Mouse (Mus musculus): ENCODE results near the gene Heatr3. TPM values are rescaled to one million over a fixed set of nuclear protein-coding genes. Genes with fewer than 3 reads are reported as not detected.

The Heatr3 gene
- polyA plus RNA-seq, 2 experiments = 48.7 to 55.0 TPM

DNA sequence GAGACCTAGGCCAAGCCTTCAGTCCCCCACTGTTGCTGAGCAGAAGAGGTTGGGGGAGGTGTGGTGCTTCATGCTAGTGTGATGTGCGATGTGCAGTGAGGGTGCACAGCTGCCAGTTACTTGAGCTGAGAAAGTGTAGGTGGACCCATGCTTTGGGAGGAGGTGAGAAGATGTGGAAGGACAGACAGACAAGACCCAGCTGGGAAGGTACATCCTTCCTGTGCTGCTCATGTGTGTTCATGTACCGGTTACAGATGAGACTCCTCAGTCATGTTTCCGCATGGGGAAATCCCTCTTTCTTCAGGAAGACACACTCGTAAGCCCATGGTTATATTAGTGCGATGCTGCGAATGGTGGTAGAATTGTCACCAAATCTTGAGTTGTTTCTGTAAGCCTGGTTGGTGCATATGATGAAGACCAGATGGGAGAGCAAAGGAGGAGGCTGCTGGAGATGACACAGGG lies 13.3 kb downstream of the Heatr3 start:
- 96% methylated on average over 6 of the region's 6 CpGs for WGBS
- TF ChIP-seq POLR2A (IDR thresholded peaks at IDR 0.05; ENCODE audit: borderline replicate concordance, extremely low read depth, insufficient read depth, insufficient read length) = no peak
- Histone ChIP-seq H3K4me2 (replicated peaks; ENCODE audit: low read depth, low read length, severe bottlenecking) (no peak overlapping the region), H3K4me1 (ENCODE audit: control insufficient read depth, insufficient read depth, low read length) (no peaks in the 10 kb centered on the region), H3K9me3 (ENCODE audit: control insufficient read depth, low read length) (no peaks in the 10 kb centered on the region), H3K4me3 (replicated peaks; ENCODE audit: low read length) (no peak overlapping the region), H3K27ac (replicated peaks; ENCODE audit: low read depth, low read length) (no peak overlapping the region), H3K27me3 (ENCODE audit: control insufficient read depth, insufficient read depth, low read length) (no peaks in the 10 kb centered on the region), H3K9ac (ENCODE audit: low read depth, low read length, severe bottlenecking) (no peak overlapping the region), H3K36me3 (ENCODE audit: control insufficient read depth, insufficient read depth, low read length) (peaks cover 74% of the 10 kb centered on the region)
- DNase-seq (ENCODE audit: low spot score) (no peak), ATAC-seq (ENCODE audit: low FRiP score, low read depth) (no peak)

DNA sequence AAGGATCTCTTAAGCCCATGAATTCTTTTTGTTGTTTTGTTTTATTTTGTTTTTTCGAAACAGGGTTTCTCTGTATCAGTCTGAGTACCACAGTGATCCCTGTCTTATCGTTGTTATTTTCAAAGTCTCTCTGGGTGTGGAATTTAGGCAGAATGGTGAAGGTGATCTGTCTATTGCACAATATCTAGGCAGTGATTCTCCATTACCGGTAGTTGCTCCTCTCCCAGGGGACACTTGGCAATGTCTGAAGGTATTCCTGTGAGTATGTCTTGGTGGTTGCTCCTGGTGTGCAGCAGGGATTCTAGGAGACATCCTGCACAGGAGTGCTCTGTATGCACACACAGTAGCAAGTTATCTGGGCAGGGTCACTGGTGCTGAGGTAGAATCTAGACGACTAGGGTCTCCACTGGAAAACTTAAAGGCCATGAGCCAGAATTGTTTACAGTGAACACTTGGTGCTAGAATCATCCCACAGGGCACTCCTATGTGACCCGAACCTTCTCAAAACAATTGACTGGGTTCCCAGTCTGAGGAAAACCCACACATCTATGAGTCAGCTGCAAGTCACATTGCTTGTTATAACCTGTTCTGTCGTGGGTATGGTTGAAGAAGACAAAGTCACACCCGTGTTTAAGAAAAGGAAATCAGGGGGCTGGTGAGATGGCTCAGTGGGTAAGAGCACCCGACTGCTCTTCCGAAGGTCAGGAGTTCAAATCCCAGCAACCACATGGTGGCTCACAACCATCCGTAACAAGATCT lies 22.8 kb downstream of the Heatr3 start:
- no peak overlapping the region for H3K4me3 ChIP-seq (replicated peaks; ENCODE audit: low read length)
- no peak for TF ChIP-seq POLR2A (IDR thresholded peaks at IDR 0.05; ENCODE audit: borderline replicate concordance, extremely low read depth, insufficient read depth, insufficient read length)
- WGBS = 91% methylated on average over 9 of the region's 10 CpGs
- no peaks in the 10 kb centered on the region for H3K4me1 ChIP-seq (ENCODE audit: control insufficient read depth, insufficient read depth, low read length)
- no peaks in the 10 kb centered on the region for H3K27me3 ChIP-seq (ENCODE audit: control insufficient read depth, insufficient read depth, low read length)
- H3K27ac ChIP-seq (replicated peaks; ENCODE audit: low read depth, low read length) = no peak overlapping the region
- H3K4me2 ChIP-seq (replicated peaks; ENCODE audit: low read depth, low read length, severe bottlenecking) = no peak overlapping the region
- H3K9ac ChIP-seq (ENCODE audit: low read depth, low read length, severe bottlenecking) = no peak overlapping the region
- no peaks in the 10 kb centered on the region for H3K9me3 ChIP-seq (ENCODE audit: control insufficient read depth, low read length)
- DNase-seq (ENCODE audit: low spot score) (no peak), ATAC-seq (ENCODE audit: low FRiP score, low read depth) (no peak)
- H3K36me3 ChIP-seq (ENCODE audit: control insufficient read depth, insufficient read depth, low read length) = peaks cover 81% of the 10 kb centered on the region

- H3K36me3 ChIP-seq (ENCODE audit: control insufficient read depth, insufficient read depth, low read length) = peaks cover 85% of the 10 kb centered on the region
- TF ChIP-seq POLR2A (IDR thresholded peaks at IDR 0.05; ENCODE audit: borderline replicate concordance, extremely low read depth, insufficient read depth, insufficient read length) = no peak
- H3K9me3 ChIP-seq (ENCODE audit: control insufficient read depth, low read length) = no peaks in the 10 kb centered on the region
- DNase-seq (ENCODE audit: low spot score) (peak; percentile 55), ATAC-seq (ENCODE audit: low FRiP score, low read depth) (no peak)
- H3K4me2 ChIP-seq (replicated peaks; ENCODE audit: low read depth, low read length, severe bottlenecking) = no peak overlapping the region
- no peak overlapping the region for H3K4me3 ChIP-seq (replicated peaks; ENCODE audit: low read length)
- H3K4me1 ChIP-seq (ENCODE audit: control insufficient read depth, insufficient read depth, low read length) = no peaks in the 10 kb centered on the region
- WGBS = 75% methylated on average over 5 of the region's 5 CpGs
- H3K27me3 ChIP-seq (ENCODE audit: control insufficient read depth, insufficient read depth, low read length) = no peaks in the 10 kb centered on the region
- H3K9ac ChIP-seq (ENCODE audit: low read depth, low read length, severe bottlenecking) = no peak overlapping the region
- no peak overlapping the region for H3K27ac ChIP-seq (replicated peaks; ENCODE audit: low read depth, low read length)
These were observed 23.8 kb downstream of the Heatr3 start for GRCm38 (mm10) chr8:88161439-88161838.

- Histone ChIP-seq H3K4me2 (replicated peaks; ENCODE audit: low read depth, low read length, severe bottlenecking) (no peak overlapping the region), H3K4me3 (replicated peaks; ENCODE audit: low read length) (no peak overlapping the region), H3K36me3 (ENCODE audit: control insufficient read depth, insufficient read depth, low read length) (peaks cover 21% of the 10 kb centered on the region), H3K9me3 (ENCODE audit: control insufficient read depth, low read length) (no peaks in the 10 kb centered on the region), H3K27ac (replicated peaks; ENCODE audit: low read depth, low read length) (no peak overlapping the region), H3K4me1 (ENCODE audit: control insufficient read depth, insufficient read depth, low read length) (no peaks in the 10 kb centered on the region), H3K27me3 (ENCODE audit: control insufficient read depth, insufficient read depth, low read length) (no peaks in the 10 kb centered on the region), H3K9ac (ENCODE audit: low read depth, low read length, severe bottlenecking) (no peak overlapping the region)
- whole genome bisulfite sequencing = 89% methylated on average over 7 of the region's 7 CpGs
- DNase-seq (ENCODE audit: low spot score) (no peak), ATAC-seq (ENCODE audit: low FRiP score, low read depth) (no peak)
- no peak for TF ChIP-seq POLR2A (IDR thresholded peaks at IDR 0.05; ENCODE audit: borderline replicate concordance, extremely low read depth, insufficient read depth, insufficient read length)
These were observed 37.6 kb downstream of the Heatr3 start for GRCm38 (mm10) chr8:88175264-88175663.

DNA sequence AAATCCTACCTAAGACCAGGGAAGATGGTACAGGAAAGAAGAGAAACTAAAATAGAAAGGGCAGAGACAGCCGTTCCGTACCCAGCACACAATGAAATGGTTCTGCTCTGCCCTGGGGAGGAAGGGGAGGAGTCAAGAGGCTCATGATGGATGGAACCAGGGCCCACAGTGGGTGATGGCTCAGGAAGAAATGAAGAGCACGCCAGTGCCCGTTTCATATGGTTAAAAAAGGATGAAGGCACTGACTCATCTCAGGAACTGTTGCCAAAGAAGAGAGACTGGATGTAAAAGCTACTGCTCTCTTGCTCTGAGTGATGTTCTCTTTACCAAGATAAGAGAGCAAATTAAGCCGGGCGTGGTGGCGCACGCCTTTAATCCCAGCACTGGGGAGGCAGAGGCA lies 39.6 kb downstream of the Heatr3 start:
- DNase-seq (ENCODE audit: low spot score) (no peak), ATAC-seq (ENCODE audit: low FRiP score, low read depth) (no peak)
- WGBS = 90% methylated on average over 8 of the region's 8 CpGs
- H3K4me3 ChIP-seq (replicated peaks; ENCODE audit: low read length) = no peak overlapping the region
- H3K36me3 ChIP-seq (ENCODE audit: control insufficient read depth, insufficient read depth, low read length) = peaks cover 6% of the 10 kb centered on the region; the same call in 1 of the 2 replicates
- no peak for TF ChIP-seq POLR2A (IDR thresholded peaks at IDR 0.05; ENCODE audit: borderline replicate concordance, extremely low read depth, insufficient read depth, insufficient read length)
- H3K9ac ChIP-seq (ENCODE audit: low read depth, low read length, severe bottlenecking) = no peak overlapping the region
- no peaks in the 10 kb centered on the region for H3K27me3 ChIP-seq (ENCODE audit: control insufficient read depth, insufficient read depth, low read length)
- H3K4me1 ChIP-seq (ENCODE audit: control insufficient read depth, insufficient read depth, low read length) = no peaks in the 10 kb centered on the region
- no peaks in the 10 kb centered on the region for H3K9me3 ChIP-seq (ENCODE audit: control insufficient read depth, low read length)
- no peak overlapping the region for H3K27ac ChIP-seq (replicated peaks; ENCODE audit: low read depth, low read length)
- H3K4me2 ChIP-seq (replicated peaks; ENCODE audit: low read depth, low read length, severe bottlenecking) = no peak overlapping the region

All from limb, embryonic 14.5 days (tissue).